Mouse (Mus musculus): ENCODE measurements around the gene Ankrd6.

GRCm38 (mm10) chr4:32989346-32989745 lies 38.7 kb upstream of the Ankrd6 start:
- TF ChIP-seq CTCF (IDR thresholded peaks at IDR 0.05): no peak
- TF ChIP-seq EP300 (IDR thresholded peaks at IDR 0.05; ENCODE audit: insufficient read depth, low read depth, low read length): no peak
- TF ChIP-seq POLR2A (IDR thresholded peaks at IDR 0.05; ENCODE audit: insufficient read depth, low read depth, low read length): no peak
